Mouse (Mus musculus): ENCODE data around the gene Prdm16. TPM values are rescaled to one million over a fixed set of nuclear protein-coding genes. Genes with fewer than 3 reads are reported as not detected.
A peak's percentile ranks its signal among the peaks of the same experiment; 100 is the strongest.

Gene Prdm16
- polyA plus RNA-seq, 1 experiment from 2014 or later = 2.1 TPM

DNA sequence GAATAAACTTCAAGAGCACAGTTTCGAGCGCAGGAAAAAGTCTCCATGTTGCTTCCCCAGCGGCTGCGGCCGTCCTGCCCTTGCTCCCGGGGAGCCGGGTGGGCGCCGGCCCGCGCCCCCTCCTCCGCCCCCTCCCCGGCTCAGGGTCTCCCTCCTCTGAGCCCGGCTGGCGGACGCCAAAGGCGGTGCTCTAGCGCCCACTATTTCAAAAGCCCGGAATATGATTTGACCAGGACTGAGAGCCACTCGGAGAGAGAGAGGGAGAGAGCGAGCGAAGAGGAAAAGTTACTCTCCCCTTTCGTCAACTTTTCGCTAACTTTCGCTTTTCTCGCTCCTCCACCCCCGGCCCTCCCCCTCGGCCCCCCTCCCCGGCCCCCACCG lies 630 bp downstream of the Prdm16 start:
- H3K9ac ChIP-seq (ENCODE audit: low read depth, low read length) = peak overlapping the region; percentile 59
- ATAC-seq (ENCODE audit: low read depth) = peak; percentile 46
- peak overlapping the region; percentile 70 for H3K27ac ChIP-seq (ENCODE audit: low read length)
- H3K4me3 ChIP-seq (ENCODE audit: low read depth, low read length) = peak overlapping the region; percentile 63
- H3K9me3 ChIP-seq (replicated peaks; ENCODE audit: control insufficient read depth, low read length) = no peaks in the 10 kb centered on the region
- whole genome bisulfite sequencing (ENCODE audit: insufficient replicate concordance) = under 1% methylated on average over 23 of the region's 30 CpGs
- H3K27me3 ChIP-seq (ENCODE audit: control insufficient read depth, insufficient read depth, low read depth, low read length) = peaks cover 88% of the 10 kb centered on the region
- H3K4me2 ChIP-seq (ENCODE audit: low read depth, low read length) = peak overlapping the region; percentile 65
- no peaks in the 10 kb centered on the region for H3K36me3 ChIP-seq (ENCODE audit: control insufficient read depth, insufficient read depth)
- H3K4me1 ChIP-seq (ENCODE audit: control insufficient read depth, low read depth, low read length) = no peaks in the 10 kb centered on the region; the same call in 1 of the 2 replicates

DNA sequence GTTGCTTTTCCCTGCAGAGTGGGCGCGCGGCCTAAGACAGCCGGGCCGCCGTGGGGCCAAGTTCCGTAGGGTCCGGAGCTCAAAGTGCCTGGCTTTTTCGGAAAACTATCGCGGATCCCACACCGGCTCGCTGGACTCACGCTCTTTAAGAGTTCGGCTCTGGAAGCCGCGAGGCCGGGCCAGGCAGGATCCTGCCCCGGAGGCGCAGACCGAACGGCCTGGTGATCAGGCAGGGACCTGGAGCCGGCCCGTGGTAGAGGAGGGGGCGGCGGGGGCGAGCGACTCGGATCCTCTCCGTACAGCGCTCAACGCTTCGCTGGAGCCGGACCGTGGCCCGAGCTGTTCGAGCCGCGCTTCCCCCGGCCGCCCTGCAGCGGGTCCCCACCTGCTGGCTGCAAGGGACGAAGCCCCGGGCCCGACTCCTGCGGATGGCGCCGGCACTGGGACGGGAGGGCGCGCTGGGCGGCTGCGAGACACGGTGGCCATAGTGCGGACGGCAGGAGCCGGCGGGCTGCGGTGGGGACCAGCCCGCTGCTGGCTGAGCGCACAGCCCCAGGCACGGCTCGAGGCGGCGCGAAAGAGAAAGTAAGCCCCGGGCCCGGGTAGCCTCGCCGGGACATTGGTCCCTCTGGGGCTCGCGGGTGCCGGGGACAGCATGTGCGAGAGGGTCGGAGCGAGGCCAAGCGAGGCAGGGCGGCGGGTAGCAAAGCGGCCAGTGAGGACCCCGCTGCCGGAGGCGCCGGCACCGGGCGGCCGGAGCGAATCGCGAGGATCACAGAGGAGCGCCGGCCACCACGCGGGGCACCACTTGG lies 1.2 kb downstream of the Prdm16 start:
- H3K4me1 ChIP-seq (ENCODE audit: control insufficient read depth, low read depth, low read length) = no peaks in the 10 kb centered on the region; the same call in 1 of the 2 replicates
- ATAC-seq (ENCODE audit: low read depth) = peak; percentile 55
- no peaks in the 10 kb centered on the region for H3K36me3 ChIP-seq (ENCODE audit: control insufficient read depth, insufficient read depth)
- under 1% methylated on average over 86 of the region's 94 CpGs for WGBS (ENCODE audit: insufficient replicate concordance)
- H3K27ac ChIP-seq (ENCODE audit: low read length) = peak overlapping the region; percentile 70
- peak overlapping the region; percentile 59 for H3K9ac ChIP-seq (ENCODE audit: low read depth, low read length)
- peaks cover 82% of the 10 kb centered on the region for H3K27me3 ChIP-seq (ENCODE audit: control insufficient read depth, insufficient read depth, low read depth, low read length)
- H3K9me3 ChIP-seq (replicated peaks; ENCODE audit: control insufficient read depth, low read length) = no peaks in the 10 kb centered on the region
- peak overlapping the region; percentile 63 for H3K4me3 ChIP-seq (ENCODE audit: low read depth, low read length)
- H3K4me2 ChIP-seq (ENCODE audit: low read depth, low read length) = peak overlapping the region; percentile 65

- Histone ChIP-seq H3K4me3 (ENCODE audit: low read depth, low read length) (peak overlapping the region; percentile 63), H3K27me3 (ENCODE audit: control insufficient read depth, insufficient read depth, low read depth, low read length) (peaks cover 74% of the 10 kb centered on the region), H3K4me2 (ENCODE audit: low read depth, low read length) (peak overlapping the region; percentile 65), H3K9ac (ENCODE audit: low read depth, low read length) (peak overlapping the region; percentile 59), H3K4me1 (ENCODE audit: control insufficient read depth, low read depth, low read length) (no peaks in the 10 kb centered on the region; the same call in 1 of the 2 replicates), H3K27ac (ENCODE audit: low read length) (no peak overlapping the region; the same call in 1 of the 2 replicates), H3K9me3 (replicated peaks; ENCODE audit: control insufficient read depth, low read length) (no peaks in the 10 kb centered on the region), H3K36me3 (ENCODE audit: control insufficient read depth, insufficient read depth) (no peaks in the 10 kb centered on the region)
- 16% methylated on average over 44 of the region's 44 CpGs for WGBS (ENCODE audit: insufficient replicate concordance)
- ATAC-seq (ENCODE audit: low read depth) = no peak
Measured at GRCm38 (mm10) chr4:154634470-154635240, 2.0 kb downstream of the Prdm16 start.

DNA sequence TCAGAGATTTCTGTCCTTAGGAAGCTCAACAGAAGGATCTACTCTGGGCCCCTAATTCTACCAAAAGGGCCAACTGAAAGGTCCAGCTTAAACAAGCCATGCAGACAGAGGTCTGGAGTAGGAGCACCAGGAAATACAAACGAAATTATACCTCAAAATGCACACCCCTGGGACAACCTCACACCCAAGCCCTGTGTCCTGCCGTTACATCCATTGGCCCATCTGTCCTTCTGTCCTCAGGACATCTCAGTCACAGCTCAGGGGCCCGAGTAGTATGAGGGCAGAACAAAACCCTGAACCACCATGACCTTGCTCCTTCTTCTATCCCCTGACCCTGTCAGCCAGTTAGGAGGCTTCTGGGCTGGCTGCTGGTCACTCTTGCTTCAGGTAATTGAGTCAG lies 2.7 kb downstream of the Prdm16 start:
- H3K36me3 ChIP-seq (ENCODE audit: control insufficient read depth, insufficient read depth) = no peaks in the 10 kb centered on the region
- H3K9me3 ChIP-seq (replicated peaks; ENCODE audit: control insufficient read depth, low read length) = no peaks in the 10 kb centered on the region
- no peak overlapping the region for H3K9ac ChIP-seq (ENCODE audit: low read depth, low read length)
- H3K4me3 ChIP-seq (ENCODE audit: low read depth, low read length) = no peak overlapping the region
- no peaks in the 10 kb centered on the region; the same call in 1 of the 2 replicates for H3K4me1 ChIP-seq (ENCODE audit: control insufficient read depth, low read depth, low read length)
- no peak overlapping the region for H3K27ac ChIP-seq (ENCODE audit: low read length)
- H3K27me3 ChIP-seq (ENCODE audit: control insufficient read depth, insufficient read depth, low read depth, low read length) = peaks cover 68% of the 10 kb centered on the region
- WGBS (ENCODE audit: insufficient replicate concordance) = 35% methylated on average over 3 of the region's 3 CpGs
- 0 out of 2 replicates have a peak overlapping the region, but pooled peaks have one; percentile 65 for H3K4me2 ChIP-seq (ENCODE audit: low read depth, low read length)
- no peak for ATAC-seq (ENCODE audit: low read depth)

- Histone ChIP-seq H3K9ac (ENCODE audit: low read depth, low read length) (no peak overlapping the region), H3K4me2 (ENCODE audit: low read depth, low read length) (no peak overlapping the region), H3K9me3 (replicated peaks; ENCODE audit: control insufficient read depth, low read length) (no peaks in the 10 kb centered on the region), H3K27me3 (ENCODE audit: control insufficient read depth, insufficient read depth, low read depth, low read length) (peaks cover 59% of the 10 kb centered on the region), H3K27ac (ENCODE audit: low read length) (no peak overlapping the region), H3K4me1 (ENCODE audit: control insufficient read depth, low read depth, low read length) (peaks cover under 1% of the 10 kb centered on the region; the same call in 1 of the 2 replicates), H3K36me3 (ENCODE audit: control insufficient read depth, insufficient read depth) (no peaks in the 10 kb centered on the region), H3K4me3 (ENCODE audit: low read depth, low read length) (no peak overlapping the region)
- no peak for ATAC-seq (ENCODE audit: low read depth)
- 48% methylated on average over 14 of the region's 14 CpGs for whole genome bisulfite sequencing (ENCODE audit: insufficient replicate concordance)
Measured at GRCm38 (mm10) chr4:154632800-154633764, 3.6 kb downstream of the Prdm16 start.

GRCm38 (mm10) chr4:154630763-154631162 lies 5.9 kb downstream of the Prdm16 start:
- no peak overlapping the region for H3K4me2 ChIP-seq (ENCODE audit: low read depth, low read length)
- no peaks in the 10 kb centered on the region for H3K36me3 ChIP-seq (ENCODE audit: control insufficient read depth, insufficient read depth)
- WGBS (ENCODE audit: insufficient replicate concordance) = 29% methylated on average over 3 of the region's 3 CpGs
- no peak overlapping the region for H3K27ac ChIP-seq (ENCODE audit: low read length)
- no peak for ATAC-seq (ENCODE audit: low read depth)
- H3K4me1 ChIP-seq (ENCODE audit: control insufficient read depth, low read depth, low read length) = peaks cover 8% of the 10 kb centered on the region; the same call in 1 of the 2 replicates
- no peak overlapping the region for H3K9ac ChIP-seq (ENCODE audit: low read depth, low read length)
- H3K27me3 ChIP-seq (ENCODE audit: control insufficient read depth, insufficient read depth, low read depth, low read length) = peaks cover 36% of the 10 kb centered on the region
- no peaks in the 10 kb centered on the region for H3K9me3 ChIP-seq (replicated peaks; ENCODE audit: control insufficient read depth, low read length)
- no peak overlapping the region for H3K4me3 ChIP-seq (ENCODE audit: low read depth, low read length)

DNA sequence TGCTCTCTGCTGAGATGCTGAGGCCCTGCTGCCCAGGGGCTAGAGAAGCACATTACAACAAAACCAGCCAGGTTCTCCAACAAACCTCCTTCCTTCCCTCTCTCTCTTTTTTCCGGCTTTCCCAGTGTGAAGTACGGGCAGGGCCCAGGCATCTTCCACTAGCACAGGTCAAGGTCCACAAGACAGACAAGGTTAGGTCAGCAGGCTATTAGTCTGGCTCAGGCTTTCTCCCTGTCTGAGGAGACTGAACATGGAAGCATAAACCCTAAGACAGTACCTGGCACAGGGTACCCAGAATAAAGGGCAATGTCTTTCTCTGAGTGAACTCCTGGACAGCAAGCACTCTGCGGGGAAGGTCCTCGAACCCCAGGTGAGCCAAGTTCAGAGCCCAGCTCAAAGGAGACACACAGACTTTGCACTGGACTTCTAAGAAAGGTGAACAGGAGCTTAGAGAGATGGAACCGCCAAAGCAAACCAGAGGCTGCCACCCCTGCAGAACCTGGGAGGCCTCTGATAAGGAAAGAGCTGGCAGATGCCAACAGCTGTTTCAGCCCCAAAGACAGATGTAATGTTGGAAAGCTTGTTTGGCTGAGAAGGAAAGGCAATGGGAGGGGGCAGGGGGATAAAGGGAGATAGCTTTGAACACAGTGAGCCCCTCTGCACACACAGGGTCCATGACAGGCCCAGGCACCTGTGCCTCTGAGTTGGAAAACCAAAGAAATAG lies 9.1 kb downstream of the Prdm16 start:
- Histone ChIP-seq H3K36me3 (ENCODE audit: control insufficient read depth, insufficient read depth) (no peaks in the 10 kb centered on the region), H3K4me1 (ENCODE audit: control insufficient read depth, low read depth, low read length) (peaks cover 8% of the 10 kb centered on the region; the same call in 1 of the 2 replicates), H3K27ac (ENCODE audit: low read length) (no peak overlapping the region), H3K4me2 (ENCODE audit: low read depth, low read length) (no peak overlapping the region), H3K9me3 (replicated peaks; ENCODE audit: control insufficient read depth, low read length) (no peaks in the 10 kb centered on the region), H3K27me3 (ENCODE audit: control insufficient read depth, insufficient read depth, low read depth, low read length) (peaks cover 5% of the 10 kb centered on the region), H3K9ac (ENCODE audit: low read depth, low read length) (no peak overlapping the region), H3K4me3 (ENCODE audit: low read depth, low read length) (no peak overlapping the region)
- WGBS (ENCODE audit: insufficient replicate concordance) = 60% methylated on average over 5 of the region's 5 CpGs
- ATAC-seq (ENCODE audit: low read depth) = peak; percentile 53; the same call in 1 of the 2 replicates

DNA sequence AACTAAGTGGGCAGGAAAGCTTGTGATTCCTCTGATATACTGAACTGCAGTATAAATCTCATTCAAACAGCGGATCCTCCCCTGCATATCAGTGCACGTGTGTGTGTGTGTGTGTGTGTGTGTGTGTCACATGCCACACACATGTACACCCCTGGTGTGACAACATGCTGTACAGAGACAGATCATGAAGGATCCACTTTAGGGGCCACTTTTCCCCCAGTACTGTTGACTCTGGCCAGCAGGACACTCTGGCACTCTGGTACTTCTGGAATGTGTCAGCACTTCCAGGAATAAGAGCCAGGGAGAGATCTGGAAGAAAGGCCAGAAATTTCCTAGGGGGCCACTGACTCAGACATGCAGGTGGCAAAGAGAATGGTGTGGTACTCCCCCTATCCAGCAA lies 10.4 kb downstream of the Prdm16 start:
- no peaks in the 10 kb centered on the region for H3K9me3 ChIP-seq (replicated peaks; ENCODE audit: control insufficient read depth, low read length)
- ATAC-seq (ENCODE audit: low read depth) = no peak
- H3K4me3 ChIP-seq (ENCODE audit: low read depth, low read length) = no peak overlapping the region
- H3K36me3 ChIP-seq (ENCODE audit: control insufficient read depth, insufficient read depth) = no peaks in the 10 kb centered on the region
- peaks cover 8% of the 10 kb centered on the region; the same call in 1 of the 2 replicates for H3K4me1 ChIP-seq (ENCODE audit: control insufficient read depth, low read depth, low read length)
- no peak overlapping the region for H3K27ac ChIP-seq (ENCODE audit: low read length)
- no peak overlapping the region for H3K4me2 ChIP-seq (ENCODE audit: low read depth, low read length)
- no peaks in the 10 kb centered on the region for H3K27me3 ChIP-seq (ENCODE audit: control insufficient read depth, insufficient read depth, low read depth, low read length)
- WGBS (ENCODE audit: insufficient replicate concordance) = 68% methylated on average over 2 of the region's 2 CpGs
- H3K9ac ChIP-seq (ENCODE audit: low read depth, low read length) = no peak overlapping the region

Data from liver, embryonic 16.5 days (tissue).